Mouse (Mus musculus) neural tube, embryonic 13.5 days (tissue): ENCODE results near the gene Eloa. TPM values are rescaled to one million over a fixed set of nuclear protein-coding genes. Genes with fewer than 3 reads are reported as not detected.

Experiments
- ATAC-seq: fragments of 200-750 bp; cut with Nextera tagmentation; 2 replicates; pipeline ENCODE4 v1.8.0; 2017; ENCODE audit warnings: low read depth, mild to moderate bottlenecking, moderate TSS enrichment, moderate library complexity
- H3K27ac ChIP-seq: fragments of 300-500 bp; sonication (generic); replicated peaks from 2 replicates; pipeline ENCODE4 v1.5.1; 2015; ENCODE audit warnings: moderate library complexity, mild to moderate bottlenecking, inconsistent platforms
- H3K27me3 ChIP-seq: fragments of 300-500 bp; sonication (generic); 2 replicates; pipeline ENCODE4 v1.6.1; 2015; ENCODE audit warnings: mild to moderate bottlenecking, inconsistent platforms
- H3K36me3 ChIP-seq: fragments of 300-500 bp; sonication (generic); 2 replicates; pipeline ENCODE4 v1.6.1; 2015; ENCODE audit warnings: mild to moderate bottlenecking, inconsistent platforms
- H3K4me1 ChIP-seq: fragments of 300-500 bp; sonication (generic); replicated peaks from 2 replicates; pipeline ENCODE4 v1.6.1; 2015; ENCODE audit warnings: inconsistent platforms
- H3K4me2 ChIP-seq: fragments of 300-500 bp; sonication (generic); 2 replicates; pipeline ENCODE4 v1.6.1; 2015; ENCODE audit warnings: inconsistent platforms, mild to moderate bottlenecking, moderate library complexity
- H3K4me3 ChIP-seq: fragments of 300-500 bp; sonication (generic); 2 replicates; pipeline ENCODE4 v1.5.1; 2015; ENCODE audit warnings: mild to moderate bottlenecking, inconsistent platforms
- H3K9ac ChIP-seq: fragments of 300-500 bp; sonication (generic); 2 replicates; pipeline ENCODE4 v1.6.1; 2015; ENCODE audit warnings: moderate library complexity, mild to moderate bottlenecking, inconsistent platforms
- H3K9me3 ChIP-seq: fragments of 300-500 bp; sonication (generic); 2 replicates; pipeline ENCODE4 v1.6.1; 2016; ENCODE audit warnings: inconsistent platforms
- WGBS: fragments of 180-500 bp; shearing (Covaris S2); methylation state at CpG from one replicate; pipeline ENCODE4 v1.1.7; 2015; 5-methylcytosine and 5-hydroxymethylcytosine counted together
- polyA plus RNA-seq: library from polyadenylated mRNA; unstranded; fragments of >200 nt; fragmentation: Nextera tagmentation; extraction: Ambion mirVana; gene quantifications from 2 replicates; pipeline ENCODE4 v1.2.1, GENCODE M21; 2015

Eloa gene
- polyA plus RNA-seq, 1 experiment from 2014 or later = 26.4 TPM

GRCm38 (mm10) chr4:136052060-136052459 lies 30.5 kb upstream of the Eloa start:
- H3K9ac ChIP-seq = peak overlapping the region; percentile 93
- WGBS = 5% methylated on average over 3 of the region's 3 CpGs
- H3K27me3 ChIP-seq = no peaks in the 10 kb centered on the region
- peaks cover 47% of the 10 kb centered on the region for H3K36me3 ChIP-seq
- peak overlapping the region; percentile 81 for H3K4me3 ChIP-seq
- no peak overlapping the region for H3K27ac ChIP-seq
- H3K4me2 ChIP-seq = peak overlapping the region; percentile 82
- no peaks in the 10 kb centered on the region for H3K9me3 ChIP-seq
- ATAC-seq = no peak
- H3K4me1 ChIP-seq = peaks cover 20% of the 10 kb centered on the region

- Histone ChIP-seq H3K9me3 (no peaks in the 10 kb centered on the region), H3K9ac (0 out of 2 replicates have a peak overlapping the region, but pooled peaks have one; percentile 93), H3K4me1 (peaks cover 24% of the 10 kb centered on the region), H3K36me3 (peaks cover 62% of the 10 kb centered on the region), H3K27me3 (no peaks in the 10 kb centered on the region), H3K4me2 (no peak overlapping the region), H3K4me3 (no peak overlapping the region), H3K27ac (no peak overlapping the region)
- WGBS = 89% methylated on average over 6 of the region's 6 CpGs
- no peak for ATAC-seq
Observed at GRCm38 (mm10) chr4:136050226-136050625, 28.7 kb upstream of the Eloa start.

- no peak overlapping the region for H3K27ac ChIP-seq
- peaks cover 80% of the 10 kb centered on the region for H3K36me3 ChIP-seq
- H3K4me1 ChIP-seq = peaks cover 24% of the 10 kb centered on the region
- H3K27me3 ChIP-seq = no peaks in the 10 kb centered on the region
- ATAC-seq = no peak
- no peaks in the 10 kb centered on the region for H3K9me3 ChIP-seq
- no peak overlapping the region for H3K4me3 ChIP-seq
- 72% methylated on average over 4 of the region's 4 CpGs for WGBS
- H3K4me2 ChIP-seq = no peak overlapping the region
- H3K9ac ChIP-seq = peak overlapping the region; percentile 6; the same call in 1 of the 2 replicates
Observed at GRCm38 (mm10) chr4:136048291-136049032, 26.9 kb upstream of the Eloa start.

DNA sequence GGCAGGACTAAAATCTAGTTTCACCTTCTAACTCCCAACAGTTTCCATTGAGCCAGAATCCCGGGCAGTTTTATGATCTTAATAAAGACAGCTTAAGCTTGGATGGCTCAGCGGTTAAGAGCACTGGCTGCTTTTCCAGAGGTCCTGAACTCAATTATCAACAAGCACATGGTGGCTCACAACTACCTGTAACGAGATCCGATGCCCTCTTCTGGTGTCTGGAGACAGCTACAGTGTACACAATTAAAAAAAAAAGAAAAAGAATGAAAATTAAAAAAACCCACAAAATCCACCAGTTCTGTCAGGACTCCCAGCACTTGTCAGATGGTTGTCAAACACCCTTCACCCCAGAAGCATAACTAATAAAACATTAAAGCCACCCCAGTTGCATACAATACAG lies 26.1 kb upstream of the Eloa start:
- no peak for ATAC-seq

DNA sequence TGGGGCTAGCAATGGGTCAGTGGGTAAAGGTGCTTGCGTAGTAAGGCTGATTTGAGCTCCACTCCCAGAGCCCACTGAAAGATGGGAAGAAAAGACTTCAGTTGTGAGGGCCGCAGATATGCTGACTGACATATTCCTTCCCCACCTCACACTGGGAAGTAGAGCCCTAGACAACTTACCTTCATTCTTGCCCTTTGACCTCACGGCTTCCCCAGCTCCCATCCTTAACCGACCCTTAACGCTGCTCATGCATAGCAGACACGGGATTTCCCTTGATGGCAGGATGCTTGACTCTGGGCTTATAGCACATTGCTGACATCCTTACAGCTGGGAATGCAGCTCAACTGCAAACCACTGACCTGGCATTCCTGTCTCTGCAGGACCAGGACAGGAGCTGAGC lies 25.3 kb upstream of the Eloa start:
- Histone ChIP-seq H3K4me3 (no peak overlapping the region), H3K9me3 (no peaks in the 10 kb centered on the region), H3K4me2 (no peak overlapping the region), H3K27me3 (no peaks in the 10 kb centered on the region), H3K9ac (no peak overlapping the region), H3K27ac (no peak overlapping the region), H3K36me3 (peaks cover 80% of the 10 kb centered on the region), H3K4me1 (peaks cover 20% of the 10 kb centered on the region)
- WGBS = 85% methylated on average over 6 of the region's 6 CpGs
- ATAC-seq = no peak

More for the DNA sequence above, 26.1 kb upstream of the Eloa start:
- H3K27me3 ChIP-seq = no peaks in the 10 kb centered on the region
- H3K27ac ChIP-seq = no peak overlapping the region
- H3K4me2 ChIP-seq = no peak overlapping the region
- 54% methylated on average over 4 of the region's 4 CpGs for WGBS
- H3K4me1 ChIP-seq = peaks cover 24% of the 10 kb centered on the region
- H3K9me3 ChIP-seq = no peaks in the 10 kb centered on the region
- H3K9ac ChIP-seq = no peak overlapping the region
- H3K4me3 ChIP-seq = no peak overlapping the region
- H3K36me3 ChIP-seq = peaks cover 80% of the 10 kb centered on the region

- peaks cover 62% of the 10 kb centered on the region for H3K36me3 ChIP-seq
- no peaks in the 10 kb centered on the region for H3K9me3 ChIP-seq
- no peaks in the 10 kb centered on the region for H3K27me3 ChIP-seq
- no peak overlapping the region for H3K9ac ChIP-seq
- ATAC-seq = no peak
- 0 out of 2 replicates have a peak, but pooled peaks cover 4% of the 10 kb centered on the region for H3K4me1 ChIP-seq
- 89% methylated on average over 5 of the region's 5 CpGs for WGBS
- no peak overlapping the region for H3K4me2 ChIP-seq
- no peak overlapping the region for H3K4me3 ChIP-seq
- no peak overlapping the region for H3K27ac ChIP-seq
Observed at GRCm38 (mm10) chr4:136045091-136045490, 23.5 kb upstream of the Eloa start.

- Histone ChIP-seq H3K36me3 (peaks cover 50% of the 10 kb centered on the region), H3K9ac (no peak overlapping the region), H3K4me3 (no peak overlapping the region), H3K9me3 (no peaks in the 10 kb centered on the region), H3K4me1 (0 out of 2 replicates have a peak, but pooled peaks cover 4% of the 10 kb centered on the region), H3K4me2 (no peak overlapping the region), H3K27me3 (no peaks in the 10 kb centered on the region), H3K27ac (no peak overlapping the region)
- no peak for ATAC-seq
- 87% methylated on average over 6 of the region's 6 CpGs for WGBS
Observed at GRCm38 (mm10) chr4:136043784-136044400, 22.3 kb upstream of the Eloa start.

- Histone ChIP-seq H3K27me3 (no peaks in the 10 kb centered on the region), H3K4me2 (no peak overlapping the region), H3K9ac (no peak overlapping the region), H3K27ac (no peak overlapping the region), H3K9me3 (no peaks in the 10 kb centered on the region), H3K4me3 (no peak overlapping the region), H3K36me3 (peaks cover 5% of the 10 kb centered on the region; the same call in 1 of the 2 replicates), H3K4me1 (peaks cover 13% of the 10 kb centered on the region)
- no peak for ATAC-seq
- 88% methylated on average over 4 of the region's 4 CpGs for WGBS
Observed at GRCm38 (mm10) chr4:136035078-136035477, 13.5 kb upstream of the Eloa start.

- no peak overlapping the region for H3K9ac ChIP-seq
- H3K27me3 ChIP-seq = no peaks in the 10 kb centered on the region
- H3K4me3 ChIP-seq = no peak overlapping the region
- peaks cover 13% of the 10 kb centered on the region for H3K4me1 ChIP-seq
- no peak overlapping the region for H3K4me2 ChIP-seq
- ATAC-seq = no peak
- peaks cover 5% of the 10 kb centered on the region; the same call in 1 of the 2 replicates for H3K36me3 ChIP-seq
- no peak overlapping the region for H3K27ac ChIP-seq
- H3K9me3 ChIP-seq = no peaks in the 10 kb centered on the region
- 75% methylated on average over 1 of the region's 1 CpGs for WGBS
Observed at GRCm38 (mm10) chr4:136033231-136033630, 11.7 kb upstream of the Eloa start.

DNA sequence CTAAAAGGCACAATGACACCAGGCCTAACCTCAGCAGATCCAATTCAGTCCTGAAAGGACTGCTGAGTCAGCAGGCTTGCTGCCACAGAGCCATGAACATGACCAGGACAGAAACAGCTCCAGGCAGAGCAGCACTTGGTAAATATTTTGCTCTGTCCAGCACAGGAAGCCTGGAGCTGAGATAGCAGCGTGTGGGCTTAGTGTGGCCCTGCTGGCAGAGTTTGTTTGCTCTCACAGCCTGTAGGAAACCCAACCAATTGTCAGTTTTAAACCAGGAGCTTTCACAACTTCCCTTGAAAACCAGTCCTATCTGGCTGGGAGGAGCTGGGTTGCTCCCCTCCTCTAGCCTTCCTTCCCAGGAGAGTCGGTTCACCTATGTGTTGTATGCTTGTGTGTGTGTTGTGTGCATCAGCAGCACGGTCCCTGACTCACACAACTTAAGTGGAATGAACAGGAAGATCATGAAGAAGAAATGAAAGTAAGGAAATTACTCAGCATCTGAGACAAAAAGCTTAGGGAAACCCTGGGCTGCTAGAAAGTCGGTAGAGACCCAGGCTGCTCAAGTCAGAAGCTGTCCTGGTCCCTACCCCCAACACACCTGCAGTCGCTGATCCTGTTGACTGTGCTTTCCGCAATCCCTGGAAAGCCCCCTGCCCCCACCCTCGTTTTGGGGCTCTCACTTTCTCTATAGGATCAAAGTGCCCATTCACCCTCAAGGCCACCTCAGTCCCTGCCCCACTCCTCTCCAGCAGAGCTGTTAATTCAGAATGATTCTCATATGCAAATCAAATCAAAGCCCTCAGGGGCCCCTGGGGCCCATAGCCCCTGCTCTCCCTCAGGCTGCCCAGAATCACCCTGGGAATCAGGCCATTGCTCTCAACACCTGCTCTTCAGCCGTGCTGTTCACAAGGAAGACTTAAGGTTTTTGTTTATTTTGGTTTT lies 9.7 kb upstream of the Eloa start:
- Histone ChIP-seq H3K4me3 (no peak overlapping the region), H3K4me1 (peaks cover 13% of the 10 kb centered on the region), H3K27ac (peak overlapping the region; percentile 46), H3K4me2 (no peak overlapping the region), H3K9me3 (no peaks in the 10 kb centered on the region), H3K27me3 (no peaks in the 10 kb centered on the region), H3K9ac (peak overlapping the region; percentile 50), H3K36me3 (no peaks in the 10 kb centered on the region)
- peak; percentile 43; the same call in 1 of the 2 replicates for ATAC-seq
- WGBS = 4% methylated on average over 8 of the region's 8 CpGs

- no peak overlapping the region for H3K4me3 ChIP-seq
- no peak overlapping the region for H3K4me2 ChIP-seq
- H3K4me1 ChIP-seq = peaks cover 13% of the 10 kb centered on the region
- no peaks in the 10 kb centered on the region for H3K36me3 ChIP-seq
- no peaks in the 10 kb centered on the region for H3K9me3 ChIP-seq
- no peak for ATAC-seq
- no peak overlapping the region for H3K9ac ChIP-seq
- WGBS = 82% methylated on average over 5 of the region's 5 CpGs
- no peak overlapping the region for H3K27ac ChIP-seq
- H3K27me3 ChIP-seq = no peaks in the 10 kb centered on the region
Observed at GRCm38 (mm10) chr4:136028689-136029088, 7.1 kb upstream of the Eloa start.

DNA sequence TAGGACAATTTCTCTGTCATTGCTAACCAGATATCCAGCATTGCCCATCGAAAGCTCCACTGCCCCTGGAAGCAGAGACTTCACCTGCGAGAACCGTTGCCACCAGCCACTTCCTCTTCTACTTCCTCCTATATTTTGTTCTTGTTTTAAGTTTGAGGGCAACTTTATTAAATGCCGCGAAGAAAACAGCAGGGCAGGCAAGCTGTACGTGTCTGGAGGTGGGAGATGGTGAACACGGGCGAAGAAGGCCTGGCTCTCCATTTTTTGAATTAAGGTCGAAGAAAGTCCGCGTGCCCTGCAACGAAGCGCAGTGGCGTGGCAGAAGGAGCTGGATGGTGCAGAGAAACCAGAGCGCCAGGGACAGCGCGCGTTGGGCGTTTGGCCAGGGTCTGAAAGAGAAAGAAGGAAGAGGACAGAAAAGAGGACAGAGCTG lies 6.6 kb upstream of the Eloa start:
- ATAC-seq = no peak

More for the DNA sequence above, 6.6 kb upstream of the Eloa start:
- no peaks in the 10 kb centered on the region for H3K36me3 ChIP-seq
- H3K27ac ChIP-seq = no peak overlapping the region
- no peak overlapping the region for H3K9ac ChIP-seq
- H3K9me3 ChIP-seq = no peaks in the 10 kb centered on the region
- no peak overlapping the region for H3K4me3 ChIP-seq
- 84% methylated on average over 19 of the region's 19 CpGs for WGBS
- no peak overlapping the region for H3K4me2 ChIP-seq
- peaks cover 13% of the 10 kb centered on the region for H3K4me1 ChIP-seq
- no peaks in the 10 kb centered on the region for H3K27me3 ChIP-seq
